Mouse (Mus musculus) megakaryocyte, adult 5-6 weeks (primary cell): Measurements from ENCODE around the gene Gjc1. TPM values are rescaled to one million over a fixed set of nuclear protein-coding genes. Genes with fewer than 3 reads are reported as not detected.

ENCODE experiments used
- ATAC-seq: 2 replicates; pipeline ENCODE4 v1.8.0; 2016; ENCODE audit warnings: mild to moderate bottlenecking, inconsistent platforms; ENCODE audit not compliant: poor library complexity, severe bottlenecking
- total RNA-seq, 2 experiments: library from RNA; stranded (forward) in 1 of 2; stranded (reverse) in 1 of 2; fragments of 153-499, 151-499 nt in 1 of 2; fragments of 221-1000, 200-1000 nt in 1 of 2; gene quantifications; 2 replicates each; pipeline versions ENCODE4 v1.2.3 to v1.2.4; 2015 to 2017

The Gjc1 gene
- total RNA-seq, 2 experiments from 2014 or later = 0.11 to 0.40 TPM

DNA sequence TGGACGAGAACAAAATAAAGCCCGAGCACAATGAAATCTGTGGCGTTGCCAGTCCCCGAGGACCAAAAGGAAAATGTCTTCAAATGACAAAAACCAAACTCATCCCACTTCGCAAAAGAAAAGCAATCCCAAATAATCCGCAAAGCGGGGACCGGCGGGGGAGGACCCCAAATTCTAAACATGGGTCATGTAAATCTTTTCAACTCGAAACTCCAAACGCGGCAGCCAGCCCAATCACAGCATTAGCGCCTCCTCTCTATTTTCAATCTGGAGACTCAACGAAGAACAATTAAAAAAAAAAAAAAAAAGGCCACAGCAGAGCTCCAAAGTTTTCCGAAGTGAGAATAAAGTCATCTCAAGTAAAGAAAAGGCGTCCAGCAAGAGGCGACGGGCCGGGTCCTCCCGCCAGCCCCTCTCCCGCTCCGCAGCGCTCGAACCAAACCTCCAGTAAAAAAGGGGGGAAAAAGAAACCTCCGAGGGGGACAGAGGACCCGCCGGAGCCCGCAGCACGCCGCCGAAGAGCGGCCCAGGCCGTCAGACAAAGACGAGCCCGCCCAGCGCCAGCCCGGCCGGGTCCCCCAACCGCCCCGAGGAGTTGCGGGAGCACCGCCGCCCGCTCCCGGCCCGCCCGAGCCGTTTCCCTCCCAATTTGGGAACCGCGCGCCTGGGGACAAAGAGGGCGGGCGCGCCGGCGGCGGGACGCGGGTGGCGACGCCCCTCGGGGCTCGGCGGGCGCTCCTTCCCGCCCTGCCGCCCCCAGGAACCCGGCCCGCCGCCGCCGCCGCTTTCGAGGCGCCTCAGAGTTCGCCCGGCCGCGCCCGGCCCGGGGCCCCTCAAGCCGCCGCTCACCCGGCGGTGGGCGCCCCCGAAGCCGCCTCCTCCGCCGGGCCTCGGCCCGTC lies 1.1 kb downstream of the Gjc1 start:
- ATAC-seq = no peak

DNA sequence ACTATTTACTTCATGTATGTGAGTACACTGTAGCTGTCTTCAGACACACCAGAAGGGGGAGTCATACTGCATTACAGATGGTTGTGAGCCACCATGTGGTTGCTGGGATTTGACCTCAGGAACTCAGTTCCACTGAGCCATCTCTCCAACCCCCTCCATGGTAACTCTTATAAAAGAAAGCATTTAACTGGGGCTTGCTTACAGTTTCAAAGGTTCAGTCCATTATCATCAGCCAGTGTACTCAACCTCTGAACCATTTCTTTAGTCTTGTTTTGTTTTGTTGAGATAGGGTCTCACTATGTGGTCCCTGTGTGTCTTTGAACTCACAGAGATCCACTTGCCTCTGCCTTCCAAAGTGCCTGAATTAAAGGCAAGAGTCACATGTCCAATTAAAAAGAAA lies 4.6 kb downstream of the Gjc1 start:
- ATAC-seq = no peak

DNA sequence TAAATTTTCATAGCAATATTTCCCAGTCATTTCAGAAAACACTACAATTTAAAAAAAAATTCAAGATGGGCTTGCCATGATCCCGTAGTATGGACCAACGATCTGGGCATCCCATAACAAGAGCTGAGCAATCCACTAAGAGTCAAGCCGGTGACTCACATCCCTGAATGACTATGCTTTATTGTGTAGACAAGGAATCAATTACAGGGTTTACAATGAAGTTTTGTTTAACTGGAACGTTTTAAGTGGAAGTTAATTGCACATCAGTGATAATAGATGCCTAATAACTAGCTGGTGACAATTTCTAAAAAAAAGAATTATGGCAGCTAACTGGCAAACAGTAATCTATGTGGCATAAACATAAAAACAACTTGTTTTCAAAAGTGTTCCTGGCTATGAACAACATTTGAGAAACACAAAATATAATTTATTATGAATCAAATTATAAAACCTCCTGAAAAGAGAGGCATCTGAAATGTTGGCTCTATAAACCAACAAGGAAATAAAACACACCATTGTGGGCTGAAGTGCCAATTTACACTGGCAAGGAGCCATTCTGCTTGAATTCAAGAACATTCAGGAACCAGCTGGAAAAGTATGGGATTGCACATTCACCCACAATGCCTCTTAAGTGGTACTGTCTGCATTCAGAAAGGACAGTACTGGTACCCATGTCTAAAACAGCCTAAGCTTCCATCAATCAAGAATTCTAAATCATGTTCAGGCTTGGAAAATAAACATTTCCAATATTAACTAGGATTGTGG lies 8.6 kb downstream of the Gjc1 start:
- no peak for ATAC-seq

GRCm38 (mm10) chr11:102808246-102808645 lies 11.3 kb downstream of the Gjc1 start:
- no peak for ATAC-seq

GRCm38 (mm10) chr11:102803453-102803852 lies 16.0 kb downstream of the Gjc1 start:
- no peak for ATAC-seq

GRCm38 (mm10) chr11:102794157-102794556 lies 25.3 kb downstream of the Gjc1 start:
- no peak for ATAC-seq

GRCm38 (mm10) chr11:102791682-102792445 lies 27.6 kb downstream of the Gjc1 start:
- no peak for ATAC-seq

- no peak for ATAC-seq
These were observed 31.8 kb downstream of the Gjc1 start for GRCm38 (mm10) chr11:102787688-102788177.

GRCm38 (mm10) chr11:102783443-102783842 lies 36.1 kb downstream of the Gjc1 start:
- no peak for ATAC-seq

GRCm38 (mm10) chr11:102781523-102781922 lies 38.0 kb downstream of the Gjc1 start:
- ATAC-seq = no peak

GRCm38 (mm10) chr11:102780986-102781351 lies 38.5 kb downstream of the Gjc1 start:
- ATAC-seq = no peak

DNA sequence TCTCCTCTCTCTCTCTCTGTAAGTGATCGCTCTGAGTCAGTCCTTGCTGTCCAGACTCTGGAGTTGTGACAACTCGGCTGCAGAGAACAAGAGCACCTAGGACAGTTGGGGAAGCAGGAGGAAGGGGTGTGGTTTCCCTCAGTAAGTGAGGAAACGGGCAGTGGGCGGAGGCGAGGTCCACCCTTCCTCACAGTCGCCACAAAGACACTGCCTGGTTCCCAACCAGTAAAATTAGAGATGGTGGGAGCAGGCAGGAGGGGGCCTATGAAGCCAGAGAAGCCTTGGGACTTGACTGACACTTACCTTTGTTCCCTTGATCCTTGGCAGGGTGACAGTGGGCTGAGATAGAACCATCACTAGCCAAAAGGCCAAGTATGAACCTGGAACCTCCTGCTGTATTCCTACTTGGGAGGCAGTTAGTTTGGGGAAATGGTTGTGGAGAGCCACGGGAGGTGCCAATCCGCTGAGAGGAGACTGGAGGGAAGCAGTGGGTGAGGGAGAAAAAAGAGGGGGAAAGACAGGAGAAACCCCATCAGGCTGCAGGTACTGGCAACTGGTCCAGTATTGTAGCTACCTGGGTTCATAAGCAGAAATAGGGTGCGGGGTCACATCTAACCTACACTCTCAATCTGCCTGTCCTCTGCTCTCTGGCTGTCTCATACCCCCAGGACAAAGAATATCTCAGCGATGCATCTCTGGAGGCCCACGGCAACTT lies 39.1 kb downstream of the Gjc1 start:
- ATAC-seq = peak; percentile 89

DNA sequence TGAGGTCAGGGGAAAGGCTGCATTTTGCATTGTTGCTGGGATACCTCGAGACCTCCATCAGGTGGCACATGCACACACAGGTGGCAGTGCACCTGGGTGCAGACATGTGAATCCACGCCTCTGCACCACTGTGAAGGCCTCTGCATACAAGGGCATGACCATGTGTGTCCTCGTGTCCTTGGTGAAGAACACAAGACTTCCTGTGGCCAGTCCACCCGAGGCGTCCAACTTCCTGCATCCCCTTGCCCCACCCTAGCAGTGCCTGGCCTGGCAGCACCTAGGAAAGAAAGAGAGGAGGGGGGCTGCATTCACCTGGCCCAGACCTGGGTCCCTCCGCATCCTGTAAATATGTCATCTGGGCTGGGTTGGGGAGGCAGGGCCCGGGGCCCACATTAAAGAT lies 39.7 kb downstream of the Gjc1 start:
- peak; percentile 43 for ATAC-seq

- no peak for ATAC-seq
These were observed 40.3 kb downstream of the Gjc1 start for GRCm38 (mm10) chr11:102779081-102779638.

GRCm38 (mm10) chr11:102778597-102778996 lies 40.9 kb downstream of the Gjc1 start:
- ATAC-seq = no peak

DNA sequence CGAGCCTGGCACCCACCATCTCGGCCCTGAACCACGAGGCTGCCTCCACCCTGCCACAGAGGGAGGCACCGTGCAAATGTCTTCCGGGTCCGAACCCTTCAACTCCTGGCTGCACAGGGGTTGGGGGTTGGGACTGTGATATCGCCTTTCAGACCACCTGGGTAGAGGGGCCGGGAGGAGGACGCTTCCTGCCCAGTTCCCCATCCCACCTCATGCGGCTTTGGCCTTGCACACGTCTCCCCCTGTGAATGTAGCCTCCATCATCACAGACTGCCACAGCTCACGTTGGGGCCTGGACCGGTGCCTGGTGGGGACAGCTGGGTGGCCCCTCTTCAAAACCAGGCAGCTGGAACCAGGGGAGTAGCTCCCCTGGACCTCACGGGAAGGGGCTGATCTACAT lies 41.3 kb downstream of the Gjc1 start:
- ATAC-seq = no peak

DNA sequence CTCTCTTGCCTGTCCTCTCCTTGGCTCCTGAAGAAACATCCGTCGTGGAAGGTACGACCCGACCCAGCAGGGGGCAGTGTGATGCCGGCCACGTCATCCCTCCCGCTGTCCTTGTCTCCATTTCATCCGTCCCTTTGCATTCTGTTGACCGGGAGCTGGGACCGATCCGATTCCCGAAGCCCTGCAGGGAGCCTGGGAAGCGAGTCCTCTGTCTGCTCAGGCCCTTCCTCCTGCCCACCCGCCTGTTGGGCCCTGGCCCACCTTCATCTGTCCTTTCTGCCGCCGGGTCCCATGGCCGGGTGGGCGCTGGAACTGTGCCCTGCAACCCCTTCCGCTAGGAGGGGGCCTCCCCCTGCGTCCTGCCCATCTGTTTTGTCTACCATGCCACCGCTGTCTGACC lies 41.9 kb downstream of the Gjc1 start:
- ATAC-seq = no peak

DNA sequence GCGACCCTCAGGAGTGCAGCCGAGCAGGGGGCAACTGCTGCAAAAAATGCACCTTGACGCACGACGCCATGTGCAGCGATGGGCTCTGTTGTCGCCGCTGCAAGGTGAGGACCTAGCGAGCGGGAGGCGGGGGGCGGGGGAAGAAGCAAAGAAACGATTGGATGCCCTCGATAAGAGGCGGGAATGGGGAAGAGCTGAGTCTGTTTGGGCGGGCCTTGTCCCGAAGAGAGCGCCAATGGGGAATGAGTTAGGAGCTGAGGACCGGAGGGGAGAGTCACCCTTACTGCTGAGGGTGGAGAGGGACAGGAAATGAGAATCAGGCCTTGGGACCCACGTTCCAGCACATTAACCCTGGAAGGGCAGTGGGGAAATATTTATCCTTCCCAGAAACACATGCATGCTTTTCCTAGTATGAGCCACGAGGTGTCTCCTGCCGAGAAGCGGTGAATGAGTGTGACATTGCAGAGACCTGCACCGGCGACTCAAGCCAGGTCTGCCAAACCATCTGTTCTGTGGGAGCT lies 44.8 kb downstream of the Gjc1 start:
- ATAC-seq = peak; percentile 66

GRCm38 (mm10) chr11:102773713-102774611 lies 45.5 kb downstream of the Gjc1 start:
- ATAC-seq = peak; percentile 81
